Mouse (Mus musculus) urinary bladder, postnatal 4 days (tissue): ENCODE measurements around the gene Gm853.

Experiments used
- DNase-seq, 2 experiments: peaks; one replicate each; pipeline ENCODE4 v3.0.0; 2021 to 2022; ENCODE audit warnings: low spot score in 2 of 2

Gene Gm853

DNA sequence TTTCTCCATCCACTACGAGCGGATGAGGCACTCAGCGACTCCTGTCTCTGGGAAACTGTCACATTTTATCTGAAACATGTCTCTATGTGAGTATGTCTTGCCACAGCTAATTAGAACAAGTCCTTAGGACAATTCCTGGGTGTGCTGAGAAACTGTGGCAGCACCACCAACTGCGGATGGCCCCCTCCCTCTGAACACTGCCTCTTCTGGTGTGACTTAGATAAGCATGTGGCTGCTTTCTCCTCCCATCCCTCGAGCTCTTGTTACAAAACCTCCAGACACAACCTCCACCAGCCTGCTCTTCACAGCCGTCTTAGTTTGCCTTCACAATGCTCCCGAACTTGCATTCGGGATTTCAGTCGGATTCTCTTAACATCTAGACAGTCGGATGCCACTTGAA lies 8.3 kb downstream of the Gm853 start:
- DNase-seq = no peak

DNA sequence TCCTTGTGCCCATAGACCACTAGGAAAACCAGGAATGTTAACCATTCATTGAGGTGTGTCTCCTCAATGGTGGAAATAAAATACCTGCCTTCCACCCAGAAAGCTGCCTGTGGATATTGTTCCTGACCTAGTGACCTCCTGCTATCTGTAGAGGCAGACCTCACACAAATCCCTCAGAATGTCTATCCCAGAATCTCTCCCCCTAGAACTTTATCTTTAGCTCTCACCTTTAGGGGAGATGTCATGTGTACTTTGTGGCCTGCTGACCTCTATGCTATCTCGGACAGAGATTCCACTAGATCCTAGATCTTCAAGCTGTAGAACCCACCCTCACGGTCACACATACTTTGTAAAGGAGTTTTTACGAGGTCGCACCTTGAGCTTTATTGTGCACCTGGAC lies 9.0 kb downstream of the Gm853 start:
- DNase-seq = no peak

DNA sequence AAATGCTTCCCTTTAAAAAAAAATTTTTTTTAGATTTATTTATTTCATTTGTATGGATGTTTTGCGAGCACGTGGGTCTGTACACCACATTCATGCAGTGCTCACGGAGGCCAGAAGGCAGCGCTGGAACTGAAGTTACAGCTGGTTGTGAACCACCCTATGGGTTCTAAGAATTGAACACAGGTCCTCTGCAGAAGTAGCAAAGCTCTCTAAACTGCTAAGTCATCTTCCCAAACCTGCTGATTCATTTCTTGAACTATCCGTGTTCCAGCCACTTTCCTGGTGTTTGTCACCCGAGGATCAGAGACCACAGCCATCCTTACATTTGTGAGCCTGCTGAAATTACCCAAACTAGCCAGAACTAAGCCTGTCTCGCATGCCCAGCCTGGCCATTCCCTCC lies 9.8 kb downstream of the Gm853 start:
- DNase-seq = no peak

DNA sequence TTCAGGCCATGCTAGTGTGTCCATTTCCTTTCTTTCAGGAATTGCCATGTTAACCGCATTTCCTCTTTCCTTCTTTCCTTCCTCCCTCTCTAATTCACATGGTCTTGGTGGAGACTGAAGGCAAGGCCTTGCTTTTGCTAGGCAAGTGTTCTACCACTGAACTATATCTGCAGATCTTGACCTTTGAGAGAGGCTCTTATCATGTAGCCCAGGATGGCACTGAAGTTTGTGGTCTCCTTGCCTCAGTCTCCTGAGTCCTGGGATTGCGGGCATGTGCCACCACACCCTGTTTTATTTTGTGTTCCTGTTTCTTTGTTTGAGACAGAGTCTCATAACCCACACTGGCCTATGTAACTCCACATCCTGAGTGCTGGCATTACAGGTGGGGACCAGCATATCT lies 10.3 kb downstream of the Gm853 start:
- no peak for DNase-seq

DNA sequence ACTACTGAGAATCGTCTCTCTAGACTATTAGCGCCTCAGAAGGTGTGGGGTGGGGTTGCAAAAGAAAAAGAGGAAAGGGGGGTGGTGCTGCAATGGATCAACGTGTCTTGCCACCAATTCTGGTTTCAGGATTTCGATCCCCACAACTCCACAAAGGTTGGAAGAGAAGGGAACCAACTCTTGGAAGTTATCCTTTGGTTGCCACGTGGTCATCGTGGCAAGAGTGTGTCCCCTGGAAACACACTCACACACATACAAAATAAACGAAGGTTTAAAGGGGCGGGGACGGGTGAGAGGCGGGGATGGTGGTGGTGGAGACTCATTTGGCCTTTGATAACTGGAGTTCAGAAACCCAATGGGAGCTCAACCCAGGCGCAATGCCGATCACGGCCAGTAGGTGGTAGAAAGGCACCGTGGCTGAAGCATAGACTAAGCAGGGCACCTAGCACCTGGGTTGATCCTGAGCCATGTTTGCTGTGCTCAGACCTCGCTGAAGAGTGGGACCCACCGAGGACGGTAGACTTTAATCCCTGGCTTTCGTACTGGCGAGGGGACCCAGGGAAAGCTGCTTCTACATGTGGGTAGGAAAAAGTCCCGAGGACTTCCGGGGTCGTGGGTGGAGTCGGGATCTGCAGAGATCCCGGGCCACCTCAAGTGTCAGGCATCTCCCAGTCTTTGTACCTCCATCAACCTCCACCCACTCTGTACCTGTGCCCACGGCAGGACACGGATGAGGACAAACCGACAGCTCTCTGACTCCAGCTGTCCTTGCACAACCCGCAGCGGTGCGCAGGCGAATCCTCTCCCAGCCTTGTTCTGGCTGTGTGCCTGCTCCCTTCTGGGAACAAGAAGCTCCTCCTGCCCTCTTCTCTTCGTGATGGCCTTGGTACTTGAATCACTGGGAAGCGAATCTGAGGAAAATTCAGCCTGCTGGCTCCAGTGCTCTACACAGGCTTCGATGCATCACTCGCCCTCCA lies 23.2 kb downstream of the Gm853 start:
- DNase-seq = peak; percentile 73 to 91

DNA sequence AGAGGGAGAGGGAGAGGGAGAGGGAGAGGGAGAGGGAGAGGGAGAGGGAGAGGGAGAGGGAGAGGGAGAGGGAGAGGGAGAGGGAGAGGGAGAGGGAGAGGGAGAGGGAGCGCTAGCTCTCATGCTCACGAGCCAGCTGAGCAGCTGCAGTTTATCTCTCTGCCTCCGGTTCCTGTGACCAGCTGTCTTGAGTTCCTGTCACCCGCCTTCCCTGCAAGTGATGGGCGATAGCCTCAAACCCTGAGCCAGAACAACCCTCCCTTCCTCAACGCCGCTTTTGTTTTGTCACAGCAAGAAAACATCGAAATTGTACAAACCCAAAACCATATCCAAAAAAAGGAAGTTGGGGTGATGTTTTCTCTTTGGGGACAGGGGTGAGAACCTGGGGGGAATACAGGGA lies 25.7 kb downstream of the Gm853 start:
- no peak for DNase-seq

DNA sequence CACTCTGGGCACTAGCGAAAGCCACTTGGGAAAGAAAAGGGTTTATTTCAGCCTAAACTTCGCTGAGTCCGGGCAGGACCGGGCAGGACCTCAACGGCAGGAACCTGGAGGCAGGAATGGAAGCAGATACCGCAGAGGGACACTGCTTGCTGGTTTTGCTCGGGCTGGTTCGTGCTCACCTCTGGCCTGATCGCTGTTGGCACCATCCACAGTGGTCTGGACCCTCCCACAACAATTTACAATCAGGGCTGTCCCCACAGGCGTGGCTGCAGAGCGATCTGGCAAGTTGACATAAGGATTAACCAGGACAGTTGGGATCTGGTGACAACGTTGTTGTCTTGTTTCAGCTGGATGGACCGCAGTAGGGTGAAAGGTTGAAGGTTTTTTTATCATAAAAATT lies 26.3 kb downstream of the Gm853 start:
- DNase-seq = no peak

DNA sequence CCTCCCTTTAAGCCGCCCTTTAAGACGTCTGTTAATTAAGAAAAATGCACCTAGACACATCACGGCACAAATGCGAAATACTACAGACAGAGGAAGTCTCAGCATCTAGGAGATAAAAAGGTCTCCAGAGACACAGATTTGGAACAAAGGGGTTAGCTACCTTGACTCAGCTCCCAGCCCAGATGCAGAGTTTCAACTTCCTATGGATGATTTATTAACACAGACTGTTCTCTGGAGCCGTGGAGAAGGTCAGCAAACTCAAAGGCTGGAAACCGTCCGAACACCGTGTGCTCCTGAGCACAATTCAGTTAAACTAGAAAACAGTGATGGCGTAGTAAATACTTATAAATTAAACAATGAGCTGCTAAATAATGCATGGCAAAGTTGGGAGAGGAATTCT lies 29.9 kb downstream of the Gm853 start:
- no peak for DNase-seq

DNA sequence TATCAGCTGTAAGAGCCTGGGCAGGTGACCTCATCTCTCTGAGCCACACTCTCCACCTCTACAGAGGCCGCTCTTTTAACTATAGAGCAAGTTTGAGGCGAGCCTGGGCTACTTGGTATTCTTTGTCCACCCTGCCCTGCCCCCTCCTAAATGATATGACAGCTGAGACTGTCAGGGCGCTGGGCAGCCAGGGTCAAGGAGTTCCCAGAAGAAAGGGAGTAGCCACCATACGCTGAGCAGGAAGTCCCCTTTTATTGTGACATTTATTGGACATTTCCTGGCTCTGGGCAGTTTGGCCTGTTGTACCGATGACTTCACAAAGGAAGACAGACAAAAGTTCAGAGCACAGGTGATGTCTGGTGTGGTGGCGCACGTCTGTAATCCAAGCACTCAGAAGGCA lies 32.6 kb downstream of the Gm853 start:
- DNase-seq = no peak

DNA sequence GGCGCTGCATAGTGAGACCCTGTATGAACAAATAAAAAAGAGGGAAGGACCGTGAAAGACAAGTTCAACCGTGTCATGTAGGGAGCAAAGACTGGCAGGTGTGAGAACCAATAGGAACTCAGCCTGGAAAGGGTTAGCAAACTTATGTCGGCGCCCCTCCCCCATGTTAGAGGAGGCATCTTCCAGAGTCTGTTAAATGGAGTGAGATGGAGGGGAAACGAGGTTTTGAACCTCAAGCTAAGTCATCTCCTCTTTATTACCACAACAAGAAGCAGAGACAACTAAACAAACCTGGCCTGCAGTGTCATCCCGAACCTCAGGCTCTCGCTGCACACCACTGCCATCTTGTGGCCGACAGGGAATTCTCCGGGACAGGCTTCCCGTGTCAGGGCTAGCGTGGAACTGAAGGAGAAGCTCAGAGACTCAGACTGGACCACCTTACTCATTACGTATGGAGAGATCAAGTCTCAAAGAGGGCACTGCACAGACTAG lies 33.3 kb downstream of the Gm853 start:
- peak; percentile 70 to 85 for DNase-seq

DNA sequence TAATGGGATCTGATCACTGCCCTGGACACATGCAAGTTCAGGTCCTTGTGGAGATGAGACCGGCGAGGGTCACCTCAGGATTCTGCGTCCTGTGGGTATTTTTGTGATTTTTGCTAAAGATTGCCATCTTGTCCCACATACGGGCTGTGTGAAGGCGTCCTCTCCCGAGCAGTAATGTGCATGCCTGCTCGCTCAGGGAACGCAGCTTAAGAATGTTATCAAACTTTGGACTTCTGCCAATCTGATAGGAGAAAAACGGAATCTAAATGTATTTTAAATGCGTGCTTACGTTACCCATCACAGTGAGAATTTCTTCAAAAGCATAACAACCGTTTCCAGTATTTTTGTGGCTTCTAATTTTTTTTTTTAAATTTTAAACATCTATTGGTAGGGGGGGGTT lies 35.3 kb downstream of the Gm853 start:
- peak in 1 of 2 experiments; percentile 15 for DNase-seq

DNA sequence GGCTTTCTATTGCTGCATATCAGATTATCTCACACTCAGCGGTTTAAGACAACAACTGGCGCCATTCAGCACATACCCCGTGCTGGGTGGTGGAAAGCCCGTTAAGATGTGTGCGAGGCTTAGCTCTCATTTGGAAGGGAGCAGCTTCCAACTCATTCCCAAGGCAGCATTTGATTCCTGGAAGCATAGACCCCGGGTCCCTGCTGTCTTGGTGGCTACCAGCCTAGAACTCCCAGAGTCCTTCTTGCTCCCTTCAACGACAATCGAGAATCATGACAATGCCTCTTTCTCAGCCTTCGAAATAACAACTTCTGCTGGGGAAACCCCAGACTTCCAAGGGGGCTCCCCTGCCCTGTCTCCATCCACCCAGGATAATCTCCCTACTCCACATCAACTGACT lies 35.8 kb downstream of the Gm853 start:
- no peak for DNase-seq

DNA sequence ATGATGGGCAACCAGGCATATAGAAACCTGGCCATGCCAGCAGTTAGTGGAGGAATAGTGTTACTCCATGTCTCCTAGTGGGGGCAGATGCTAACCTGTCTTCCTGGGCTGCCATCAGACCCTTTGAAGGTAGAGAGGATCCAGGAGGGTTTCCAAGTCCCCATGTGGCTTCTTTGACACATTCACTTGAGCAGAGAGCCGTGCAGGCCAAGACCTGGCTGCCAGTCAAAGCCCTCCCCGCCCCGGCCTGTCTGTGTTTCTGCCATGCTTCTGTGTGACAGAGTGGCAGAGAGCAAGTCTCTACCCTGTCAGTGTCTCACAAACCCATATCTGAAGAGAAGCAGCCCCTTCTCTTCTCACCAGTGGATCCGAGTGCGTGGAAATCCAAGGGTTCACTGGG lies 38.3 kb downstream of the Gm853 start:
- DNase-seq = no peak

DNA sequence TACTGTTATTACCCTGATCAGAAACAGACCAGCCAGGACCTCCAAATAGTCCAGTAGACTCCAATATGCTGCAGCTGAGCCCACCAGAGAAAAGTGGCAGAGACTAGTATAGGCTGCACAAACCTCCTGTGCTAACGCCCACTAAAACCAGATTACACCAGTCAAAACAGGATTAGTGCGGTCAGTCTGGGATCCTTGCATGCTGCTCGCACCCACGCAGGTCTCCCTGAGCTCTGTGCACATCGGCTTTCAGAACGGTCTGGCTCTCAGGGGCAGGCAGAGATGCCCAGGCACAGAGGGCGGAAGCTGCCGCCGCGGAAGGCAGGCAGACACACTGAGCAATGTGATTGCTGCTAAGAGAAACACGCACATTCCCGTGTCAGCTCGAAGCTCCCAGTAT lies 39.2 kb downstream of the Gm853 start:
- DNase-seq = no peak

DNA sequence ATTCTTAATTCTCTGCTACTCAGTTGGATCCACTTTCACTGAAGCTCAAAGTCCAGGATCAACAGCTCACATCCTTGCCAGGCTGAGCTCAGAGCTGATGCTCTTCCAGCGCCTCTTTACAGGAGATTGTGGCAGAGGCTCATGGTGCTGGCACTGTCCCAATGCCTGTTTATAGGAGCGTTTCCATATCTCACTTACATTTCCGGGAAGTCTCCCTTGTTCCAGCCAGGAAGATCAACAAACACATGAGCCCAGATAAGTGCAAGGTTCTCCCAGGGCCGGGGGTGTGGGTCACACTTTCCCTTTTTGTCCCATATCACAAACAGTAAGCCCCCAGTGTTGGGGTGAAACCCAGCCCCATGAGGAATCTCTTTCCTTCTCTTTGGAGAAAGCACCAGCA lies 40.3 kb downstream of the Gm853 start:
- DNase-seq = peak in 1 of 2 experiments; percentile 16

DNA sequence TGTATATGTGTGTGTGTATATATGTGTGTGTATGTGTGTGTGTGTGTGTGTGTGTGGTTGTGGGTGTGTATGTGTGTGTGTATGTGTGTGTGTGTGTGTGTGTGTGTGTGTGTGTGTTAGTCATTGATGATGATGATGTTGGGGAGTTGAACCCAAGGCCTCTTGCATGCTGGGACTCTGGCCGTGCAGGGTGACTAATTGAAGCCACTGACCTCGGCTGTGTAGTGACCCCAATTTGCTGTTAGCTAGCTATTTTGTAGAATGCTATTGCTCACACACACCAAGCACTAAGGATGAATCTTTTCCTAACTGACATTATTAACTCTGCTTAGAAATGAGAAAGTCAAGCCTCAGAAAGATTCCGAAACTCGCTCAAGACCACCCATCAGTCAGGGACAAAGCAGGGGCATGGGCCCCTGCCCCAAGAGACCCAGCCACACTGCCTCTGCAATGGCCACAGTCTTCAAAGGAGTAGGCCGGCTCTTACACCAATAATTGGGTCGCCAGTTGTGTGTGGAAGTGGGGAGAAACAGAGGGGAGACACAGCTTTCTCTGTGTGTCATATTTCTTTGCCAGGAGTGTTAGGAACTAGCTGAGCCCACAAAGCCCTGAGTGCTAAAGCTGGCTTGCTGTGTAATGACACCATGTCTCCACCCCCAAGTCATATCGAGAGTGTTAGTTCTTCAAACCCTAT lies 41.1 kb downstream of the Gm853 start:
- DNase-seq = peak in 1 of 2 experiments; percentile 12

DNA sequence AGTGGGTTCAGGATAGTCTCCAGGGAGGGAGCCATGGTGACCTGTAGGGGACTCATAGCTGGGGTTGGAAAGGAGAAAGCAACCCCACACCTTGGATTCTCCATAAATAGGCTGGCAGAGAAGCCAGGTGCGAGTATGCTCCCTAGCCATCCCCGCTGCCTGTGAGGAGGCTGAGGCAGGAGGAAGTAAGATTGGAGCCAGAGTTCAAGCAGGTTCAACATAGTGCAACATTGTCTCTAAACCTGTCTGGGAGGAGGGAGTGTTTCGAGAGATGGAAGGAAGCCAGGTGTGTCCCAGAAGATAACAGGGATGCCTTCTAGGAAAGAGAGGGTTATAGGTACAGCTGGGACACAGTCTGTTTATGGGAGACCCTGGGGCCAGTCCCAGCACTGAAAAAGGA lies 42.3 kb downstream of the Gm853 start:
- peak in 1 of 2 experiments; percentile 12 for DNase-seq

DNA sequence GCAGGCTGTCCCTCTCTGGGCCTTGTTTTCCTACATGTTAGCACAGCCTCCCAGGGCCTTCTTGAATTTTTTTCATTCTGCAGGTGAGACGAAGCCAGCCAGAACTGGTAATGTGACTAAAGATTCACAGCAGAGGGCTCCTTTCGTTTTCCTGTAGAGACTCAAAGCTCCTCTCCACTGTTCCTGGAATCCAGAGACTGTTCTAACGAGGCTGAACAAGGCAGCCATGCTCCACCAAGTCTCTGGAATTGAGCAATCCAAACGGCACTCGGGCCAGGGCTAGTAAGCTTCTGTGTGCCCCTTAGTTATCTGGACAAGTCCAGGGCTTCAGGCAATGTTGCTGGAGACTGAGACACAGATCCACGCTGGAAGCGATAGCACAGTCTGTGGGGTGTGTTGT lies 44.7 kb downstream of the Gm853 start:
- DNase-seq = no peak

DNA sequence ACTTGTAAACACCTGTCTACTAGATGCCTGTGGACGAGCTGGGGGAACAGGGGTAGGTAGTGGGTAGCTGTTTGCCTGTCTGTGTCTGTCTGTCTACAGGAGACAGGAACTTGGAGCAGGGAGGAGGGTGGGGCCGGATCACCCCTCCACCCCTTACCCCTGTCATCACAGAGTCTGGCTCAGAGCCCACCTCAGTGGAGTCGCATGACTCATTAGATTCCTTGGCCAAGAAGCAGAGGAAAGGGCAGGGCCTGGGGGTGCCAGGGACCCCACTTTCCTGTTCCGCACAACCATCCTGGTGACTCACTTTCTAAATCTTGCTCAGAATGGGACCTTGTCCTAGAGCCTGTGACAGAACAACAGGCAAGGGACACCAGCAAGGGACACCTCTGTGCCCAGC lies 45.1 kb downstream of the Gm853 start:
- DNase-seq = peak in 1 of 2 experiments; percentile 52

DNA sequence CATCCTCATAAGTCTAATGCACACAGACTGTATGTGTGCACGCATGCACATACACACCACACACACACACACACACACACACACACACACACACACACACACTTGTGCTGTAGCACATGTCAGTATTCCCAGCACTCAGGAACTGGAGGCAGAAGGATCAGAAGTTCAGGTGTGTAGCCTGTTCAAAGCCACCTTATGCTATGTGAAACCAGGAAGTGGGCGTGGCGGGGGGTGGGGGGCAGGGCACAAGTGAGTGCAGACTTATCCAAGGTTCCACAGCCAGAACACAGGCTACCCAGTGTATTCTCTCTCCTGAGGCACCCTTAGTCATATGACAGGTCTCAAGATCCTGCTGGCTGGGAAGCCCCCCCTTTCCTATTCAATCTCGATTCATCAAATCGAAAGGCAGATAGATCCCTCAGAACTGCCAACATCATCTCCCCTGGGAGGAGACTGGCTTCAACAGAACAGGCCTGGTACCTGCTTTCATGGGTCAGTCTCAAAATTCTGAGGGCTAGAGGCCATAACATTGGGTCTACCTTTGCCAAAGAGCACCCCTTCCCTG lies 46.0 kb downstream of the Gm853 start:
- DNase-seq = peak in 1 of 2 experiments; percentile 12

DNA sequence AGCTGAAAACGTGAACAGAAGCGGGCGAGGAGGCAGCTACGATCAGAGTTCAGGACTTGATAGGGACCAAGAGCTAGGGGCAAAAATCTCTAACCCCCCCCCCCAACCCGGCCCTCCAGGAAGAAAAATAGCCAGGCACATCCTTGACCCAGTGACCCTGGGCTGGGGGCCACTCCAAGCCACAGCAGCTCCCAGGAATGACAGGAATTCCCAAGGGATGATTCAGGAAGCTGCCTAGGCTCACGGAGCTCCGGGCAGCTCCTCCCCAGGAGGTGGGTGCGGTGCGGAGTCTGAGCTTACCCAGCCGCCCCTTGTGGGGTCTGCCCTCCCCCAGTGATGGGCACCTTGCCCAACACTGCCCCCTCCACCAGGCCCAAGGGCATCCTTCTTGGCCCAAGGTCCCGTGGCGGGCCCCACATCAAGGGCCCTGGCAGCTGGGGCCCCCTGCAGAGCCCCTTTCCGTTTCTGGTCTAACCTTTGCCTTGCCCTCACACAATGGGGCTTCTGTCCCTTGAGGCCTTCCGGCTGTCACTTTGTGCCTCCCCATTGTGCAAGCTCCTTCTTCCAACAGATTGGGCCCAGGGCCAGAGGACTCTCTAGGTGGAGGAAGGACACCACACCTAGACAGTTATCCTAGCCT lies 47.0 kb downstream of the Gm853 start, which contains the start of gene Tinagl1:
Tinagl1 (minus strand) TSS at position 51 of the 640 bp plus-strand sequence.
- DNase-seq = peak in 1 of 2 experiments; percentile 42
